Mouse (Mus musculus) G1E (cell line): ENCODE measurements around the gene Optc. TPM values are rescaled to one million over a fixed set of nuclear protein-coding genes. Genes with fewer than 3 reads are reported as not detected.
A peak's percentile ranks its signal among the peaks of the same experiment; 100 is the strongest.

ENCODE experiments used
- ATAC-seq: 2 replicates; pipeline ENCODE4 v1.8.0; 2016; ENCODE audit warnings: mild to moderate bottlenecking; ENCODE audit not compliant: insufficient number of reproducible peaks, poor library complexity, low FRiP score, severe bottlenecking; ENCODE audit errors: extremely low read depth
- DNase-seq: peaks from one replicate; pipeline ENCODE4 v3.0.0; 2012; ENCODE audit warnings: low spot score
- H3K27me3 ChIP-seq: 2 replicates; pipeline ENCODE4 v1.6.1; 2012; ENCODE audit warnings: mild to moderate bottlenecking, low read length, inconsistent platforms; ENCODE audit not compliant: insufficient read depth
- H3K36me3 ChIP-seq: replicated peaks from 2 replicates; pipeline ENCODE3; 2012; ENCODE audit warnings: mild to moderate bottlenecking, inconsistent platforms
- H3K4me1 ChIP-seq: 2 replicates; pipeline ENCODE4 v1.6.1; 2012; ENCODE audit warnings: low read depth, low read length, inconsistent platforms, mixed read lengths; ENCODE audit not compliant: insufficient read depth
- H3K4me3 ChIP-seq: 2 replicates; pipeline ENCODE4 v1.5.1; 2012; ENCODE audit warnings: low read depth, mild to moderate bottlenecking, inconsistent platforms, low read length, moderate library complexity, mixed read lengths
- H3K9me3 ChIP-seq: replicated peaks from 2 replicates; pipeline ENCODE4 v1.6.1; 2012; ENCODE audit warnings: inconsistent platforms
- CTCF ChIP-seq: IDR thresholded peaks from 2 replicates; pipeline ENCODE4 v1.5.1; 2012; ENCODE audit warnings: low read depth, low read length, inconsistent platforms, mixed read lengths
- GATA1 ChIP-seq: IDR thresholded peaks from 2 replicates; pipeline ENCODE4 v1.6.1; 2012; ENCODE audit warnings: borderline replicate concordance, low read length, inconsistent platforms, mixed read lengths
- GATA2 ChIP-seq: IDR thresholded peaks from 2 replicates; pipeline ENCODE4 v1.6.1; 2012; ENCODE audit warnings: low read depth, low read length, inconsistent platforms, borderline replicate concordance
- POLR2AphosphoS5 ChIP-seq: IDR thresholded peaks from 2 replicates; pipeline ENCODE4 v1.6.1; 2012; ENCODE audit warnings: low read depth, low read length, inconsistent platforms; ENCODE audit not compliant: insufficient replicate concordance
- TAL1 ChIP-seq: conservative IDR thresholded peaks from 2 replicates; pipeline ENCODE4 v1.6.1; 2012; ENCODE audit warnings: low read depth, low read length, inconsistent platforms, mixed read lengths
- polyA plus RNA-seq: library from polyadenylated mRNA; stranded (reverse); fragments of >175 nt; gene quantifications from 2 replicates; pipeline ENCODE4 v1.2.3, GENCODE M21; 2012
- total RNA-seq, 2 experiments: library from RNA; stranded (forward) in 1 of 2; stranded (reverse) in 1 of 2; fragments of 200-1000 nt in 1 of 2; fragments of >200 nt in 1 of 2; fragmentation: Nextera tagmentation in 1 of 2; gene quantifications; 2 replicates each; pipeline ENCODE4 v1.2.3; 2014 to 2017

Optc gene
- total and polyA plus RNA-seq, 3 experiments: not detected

DNA sequence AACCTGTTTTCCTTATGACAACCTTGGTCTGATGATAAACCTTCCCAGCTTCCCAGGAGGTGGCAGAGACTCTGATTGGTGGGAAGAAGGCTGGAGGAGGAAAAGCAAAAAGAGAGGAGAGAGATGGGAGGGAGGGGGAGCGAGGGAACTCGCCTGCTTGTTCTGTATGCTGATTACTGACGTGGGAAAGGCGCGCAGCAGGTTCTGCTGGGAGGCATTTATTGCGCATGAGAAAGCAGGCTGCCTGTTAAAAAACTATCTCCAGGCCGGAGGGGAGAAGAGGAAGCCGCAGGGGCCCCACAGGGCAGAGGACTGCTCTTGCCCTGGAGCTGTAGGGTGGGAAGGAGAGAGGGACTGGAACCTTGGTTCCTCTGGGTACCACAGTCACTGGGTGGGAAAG, 20.8 kb downstream of the Optc start:
- Histone ChIP-seq H3K4me1 (peaks cover 88% of the 10 kb centered on the region), H3K27me3 (peaks cover 13% of the 10 kb centered on the region; the same call in 1 of the 2 replicates), H3K9me3 (no peaks in the 10 kb centered on the region), H3K4me3 (peak overlapping the region; percentile 56; the same call in 1 of the 2 replicates), H3K36me3 (no peaks in the 10 kb centered on the region)
- DNase-seq (peak; percentile 97), ATAC-seq (peak; percentile 67)
- TF ChIP-seq POLR2AphosphoS5: no peak
- TF ChIP-seq GATA2: no peak
- no peak for TF ChIP-seq GATA1
- TF ChIP-seq TAL1: no peak
- no peak for TF ChIP-seq CTCF

GRCm38 (mm10) chr1:133886431-133886830, 21.4 kb downstream of the Optc start:
- TF ChIP-seq TAL1 (no peak), CTCF (no peak), GATA1 (no peak)
- DNase-seq (peak; percentile 54), ATAC-seq (no peak)
- no peaks in the 10 kb centered on the region for H3K36me3 ChIP-seq
- H3K4me1 ChIP-seq: peaks cover 88% of the 10 kb centered on the region
- no peaks in the 10 kb centered on the region for H3K9me3 ChIP-seq
- peaks cover 18% of the 10 kb centered on the region; the same call in 1 of the 2 replicates for H3K27me3 ChIP-seq
- H3K4me3 ChIP-seq: peak overlapping the region; percentile 56; the same call in 1 of the 2 replicates

GRCm38 (mm10) chr1:133885811-133886210, 22.0 kb downstream of the Optc start:
- DNase-seq: peak; percentile 62
- Histone ChIP-seq H3K36me3 (no peaks in the 10 kb centered on the region), H3K27me3 (peaks cover 18% of the 10 kb centered on the region), H3K4me1 (peaks cover 85% of the 10 kb centered on the region), H3K9me3 (no peaks in the 10 kb centered on the region), H3K4me3 (peak overlapping the region; percentile 56; the same call in 1 of the 2 replicates)
- TF ChIP-seq POLR2AphosphoS5: no peak
- no peak for TF ChIP-seq CTCF
- no peak for TF ChIP-seq TAL1
- no peak for TF ChIP-seq GATA2
- TF ChIP-seq GATA1: no peak
- ATAC-seq: no peak

DNA sequence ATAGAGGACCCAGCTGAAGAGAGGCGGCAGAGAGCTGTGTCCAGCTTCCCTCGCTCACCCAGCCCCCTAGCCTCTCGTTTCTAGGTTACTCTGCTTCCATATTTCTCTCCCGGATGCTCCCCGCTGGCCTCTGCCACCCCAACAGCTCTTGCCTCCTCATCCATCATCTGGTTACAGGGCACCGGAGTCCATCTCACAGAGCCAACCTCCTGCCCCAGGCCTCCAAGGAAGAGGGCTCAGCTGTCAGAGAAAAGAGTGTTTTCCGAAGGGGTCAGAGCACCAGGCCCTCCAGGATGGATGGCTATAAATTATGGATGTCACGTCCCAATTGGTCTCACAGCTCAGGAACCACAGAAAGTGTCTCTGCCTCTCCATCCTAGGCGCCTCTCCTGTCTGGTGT, 23.1 kb downstream of the Optc start:
- no peak for TF ChIP-seq TAL1
- TF ChIP-seq POLR2AphosphoS5: no peak
- TF ChIP-seq GATA1: no peak
- TF ChIP-seq CTCF: no peak
- no peak for TF ChIP-seq GATA2
- DNase-seq (no peak), ATAC-seq (no peak)
- Histone ChIP-seq H3K9me3 (no peaks in the 10 kb centered on the region), H3K36me3 (no peaks in the 10 kb centered on the region), H3K27me3 (peaks cover 24% of the 10 kb centered on the region), H3K4me3 (no peak overlapping the region), H3K4me1 (peaks cover 75% of the 10 kb centered on the region)

DNA sequence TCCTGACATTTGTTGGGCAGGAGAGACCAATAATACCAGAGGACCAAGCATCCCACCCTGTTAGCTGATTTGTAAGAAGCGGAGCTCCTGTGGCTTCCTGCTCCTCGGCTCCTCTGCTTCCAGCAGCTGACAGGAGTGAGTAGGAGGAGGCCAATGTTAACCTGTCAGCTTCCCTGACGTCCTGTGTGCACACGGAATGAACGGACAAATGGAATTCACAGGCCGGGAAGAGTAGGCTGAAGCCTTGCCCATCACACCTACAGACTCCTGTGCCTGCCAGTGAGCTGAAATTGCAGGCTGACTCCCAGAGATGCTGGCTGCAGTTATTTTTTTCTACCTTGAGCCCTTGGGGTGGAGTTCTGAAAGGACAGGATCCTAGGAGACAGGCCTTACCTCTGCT, 23.7 kb downstream of the Optc start:
- peaks cover 24% of the 10 kb centered on the region for H3K27me3 ChIP-seq
- no peak overlapping the region for H3K4me3 ChIP-seq
- H3K9me3 ChIP-seq: no peaks in the 10 kb centered on the region
- no peak for ATAC-seq
- no peaks in the 10 kb centered on the region for H3K36me3 ChIP-seq
- peaks cover 69% of the 10 kb centered on the region for H3K4me1 ChIP-seq
- DNase-seq: no peak
- TF ChIP-seq GATA1 (no peak), POLR2AphosphoS5 (no peak), GATA2 (no peak), CTCF (no peak)

- Histone ChIP-seq H3K36me3 (no peaks in the 10 kb centered on the region), H3K27me3 (peaks cover 33% of the 10 kb centered on the region), H3K9me3 (no peaks in the 10 kb centered on the region), H3K4me3 (no peak overlapping the region), H3K4me1 (peaks cover 53% of the 10 kb centered on the region)
- DNase-seq (no peak), ATAC-seq (no peak)
- TF ChIP-seq TAL1 (no peak), GATA1 (no peak), CTCF (no peak), POLR2AphosphoS5 (no peak), GATA2 (no peak)
Observed at GRCm38 (mm10) chr1:133882283-133883217, 25.2 kb downstream of the Optc start.
